ENCODE assay signal across 11 mouse cellular contexts in the genomic region with DNA sequence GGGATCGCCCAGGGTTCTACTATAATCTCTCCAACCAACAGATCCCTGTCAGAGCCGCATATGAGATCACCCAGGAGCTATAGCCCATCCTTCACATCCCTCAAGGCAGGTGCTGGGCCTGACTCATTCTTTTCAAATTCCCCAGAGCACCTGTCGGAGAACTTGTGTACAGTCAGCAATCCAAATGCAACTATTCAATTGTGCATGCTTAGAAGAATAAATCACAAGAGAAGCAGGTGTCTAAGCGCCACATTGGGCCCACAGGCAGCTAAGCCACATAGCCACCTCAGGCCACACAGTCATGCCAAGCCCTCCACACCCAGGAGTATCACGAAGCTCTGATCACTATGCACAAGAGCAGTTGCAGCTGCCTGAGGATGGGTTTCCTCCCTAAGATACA. TPM values are rescaled to one million over a fixed set of nuclear protein-coding genes. Genes with fewer than 3 reads are reported as not detected.
DNase-seq lines count a peak whose midpoint lies in the region; TF ChIP-seq lines count a peak whose summit lies in the region.
"Had no signal": no experiment of that assay in that cellular context is flagged by ENCODE, and none has a peak within 500 bp of the region (broad histone marks: within the 10 kb centered on the region; RNA-seq: fewer than 3 reads in every experiment).

No protein-coding gene starts in this region.

- H3K36me3 ChIP-seq in heart, embryonic 10.5 days: peaks cover 12% of the 10 kb centered on the region; the same call in 1 of the 2 replicates
- H3K36me3 ChIP-seq in macrophage (ENCODE audit: inconsistent target): peaks cover 10% of the 10 kb centered on the region; the same call in 1 of the 2 replicates

- no peak for TF ChIP-seq POLR2A in bone marrow, adult 2 months (IDR thresholded peaks at IDR 0.05; ENCODE audit: borderline replicate concordance, control insufficient read depth, low read depth, low read length)

- no peak overlapping the region for H3K4me3 ChIP-seq in heart, embryonic 10.5 days
- no peak overlapping the region for H3K4me3 ChIP-seq in layer of hippocampus, adult 2 months
- no peak overlapping the region for H3K4me3 ChIP-seq in bone marrow, adult 2 months (replicated peaks; ENCODE audit: control insufficient read depth, low read depth, low read length)
- no peak overlapping the region for H3K4me3 ChIP-seq in macrophage (ENCODE audit: inconsistent target)
- H3K4me3 ChIP-seq: erythroblast, embryonic 14.5 days had no signal

- peak overlapping the region; percentile 81 for H3K27ac ChIP-seq in heart, embryonic 10.5 days
- H3K27ac ChIP-seq in layer of hippocampus, adult 2 months: peak overlapping the region; percentile 28; the same call in 1 of the 2 replicates
- H3K27ac ChIP-seq in bone marrow, adult 2 months (ENCODE audit: control insufficient read depth, insufficient read depth, low read depth, low read length, poor library complexity): peak overlapping the region; percentile 67
- H3K27ac ChIP-seq in macrophage: peak overlapping the region; percentile 68

- WGBS in heart, embryonic 10.5 days: 84% methylated on average over 5 of the region's 5 CpGs
- 75% methylated on average over 5 of the region's 5 CpGs for WGBS in bone marrow, adult 2 months
- WGBS in macrophage (ENCODE audit: missing documents): 96% methylated on average over 5 of the region's 5 CpGs

- DNase-seq in heart, embryonic 10.5 days (ENCODE audit: low spot score): no peak
- DNase-seq in heart, adult 8-10 months (ENCODE audit: low spot score): no peak
- no peak for DNase-seq in layer of hippocampus, adult 2 months (ENCODE audit: low spot score in 2 of 2)
- DNase-seq in layer of hippocampus, adult 9-10 months (ENCODE audit: low spot score): no peak
- no peak for DNase-seq in adrenal gland, postnatal 36 days
- no peak for DNase-seq in adrenal gland, adult 18-20 months (ENCODE audit: low spot score in 2 of 2)

- H3K27me3 ChIP-seq in heart, embryonic 10.5 days (ENCODE audit: insufficient read depth, poor library complexity, severe bottlenecking): no peaks in the 10 kb centered on the region

- H3K4me1 ChIP-seq in heart, embryonic 10.5 days: peaks cover 53% of the 10 kb centered on the region
- H3K4me1 ChIP-seq in bone marrow, adult 2 months (ENCODE audit: control insufficient read depth, insufficient read depth, low read length): peaks cover 6% of the 10 kb centered on the region; the same call in 1 of the 2 replicates

- TF ChIP-seq CTCF in layer of hippocampus, adult 2 months (conservative IDR thresholded peaks at IDR 0.05): no peak
- TF ChIP-seq CTCF in bone marrow, adult 2 months (IDR thresholded peaks at IDR 0.05; ENCODE audit: control insufficient read depth, insufficient read depth, low read length): no peak

- H3K79me2 ChIP-seq in macrophage (ENCODE audit: inconsistent target): peaks cover 100% of the 10 kb centered on the region

- no peaks in the 10 kb centered on the region for H3K9me3 ChIP-seq in heart, embryonic 10.5 days

RNA-seq across cellular contexts. Expression of gene Timp2, which starts 6.0 kb away (rescaled TPM):
- polyA plus RNA-seq in heart, embryonic 10.5 days (2016; fragmentation: Nextera tagmentation; extraction: Ambion mirVana): 37.4 and 39.2 TPM in 2 replicates
- total RNA-seq in heart, adult 8-10 months (2022): 10 to 100 TPM; 73.9 to 99.6 (median 87.5) TPM
- 100 to 1,000 TPM; 168 to 196 TPM for total RNA-seq in layer of hippocampus, adult 2 months (2021)
- 6.5 and 37.6 TPM in 2 replicates for polyA plus RNA-seq in bone marrow, adult 2 months (2011; ENCODE audit: insufficient read depth, insufficient read length, low replicate concordance, missing spikeins)
- total RNA-seq in macrophage (2018; cell fraction: chromatin; rRNA removed): 100 to 1,000 TPM in 1 of 26 experiments, 10 to 100 TPM in 19, 1 to 10 TPM in 6; 7.1 to 110 (median 19.3) TPM
- total RNA-seq in macrophage (2018; cell fraction: cytosol; rRNA removed): 100 to 1,000 TPM; 167 to 475 (median 292) TPM
- total RNA-seq in macrophage (2018; cell fraction: nucleus; rRNA removed): 100 to 1,000 TPM in 21 of 26 experiments, 10 to 100 TPM in 5; 47.6 to 312 (median 149) TPM
- 330 to 662 TPM (median 385 TPM) in 3 replicates for polyA plus RNA-seq in macrophage (2018)
- total RNA-seq in adrenal gland, postnatal 36 days (2021): 100 to 1,000 TPM in 1 of 2 experiments, 10 to 100 TPM in 1; 84.0 to 156 TPM
- 100 to 1,000 TPM in 1 of 2 experiments, 10 to 100 TPM in 1; 95.5 to 246 TPM for total RNA-seq in adrenal gland, adult 18-20 months (2021)
- total RNA-seq: MEL had no signal

RNA-seq across cellular contexts. Expression of gene Cep295nl, which starts 7.2 kb away (rescaled TPM):
- polyA plus RNA-seq in heart, embryonic 10.5 days (2016; fragmentation: Nextera tagmentation; extraction: Ambion mirVana): 0.20 and 0.38 TPM in 2 replicates
- total RNA-seq in heart, adult 8-10 months (2022): 1 to 10 TPM in 1 of 4 experiments, under 1 TPM in 3; 0.82 to 1.0 (median 0.88) TPM
- 1 to 10 TPM; 1.1 to 1.6 TPM for total RNA-seq in layer of hippocampus, adult 2 months (2021)
- polyA plus RNA-seq in bone marrow, adult 2 months (2011; ENCODE audit: insufficient read depth, insufficient read length, low replicate concordance, missing spikeins): 1.4 and 1.5 TPM in 2 replicates
- total RNA-seq in macrophage (2018; cell fraction: chromatin; rRNA removed): 100 to 1,000 TPM in 4 of 26 experiments, 10 to 100 TPM in 20, 1 to 10 TPM in 2; 3.8 to 122 (median 24.0) TPM
- 1 to 10 TPM in 12 of 26 experiments, under 1 TPM in 14; 0.46 to 4.1 (median 0.82) TPM for total RNA-seq in macrophage (2018; cell fraction: cytosol; rRNA removed)
- total RNA-seq in macrophage (2018; cell fraction: nucleus; rRNA removed): 10 to 100 TPM in 16 of 26 experiments, 1 to 10 TPM in 9, under 1 TPM in 1; 0.83 to 49.9 (median 10.9) TPM
- polyA plus RNA-seq in macrophage (2018): 0.68 to 2.2 TPM (median 0.90 TPM) in 3 replicates
- 1 to 10 TPM in 1 of 2 experiments, under 1 TPM in 1; 0.46 to 1.1 TPM for total RNA-seq in adrenal gland, postnatal 36 days (2021)
- total RNA-seq in adrenal gland, adult 18-20 months (2021): under 1 TPM; 0.20 to 0.96 TPM
- total RNA-seq: common myeloid progenitor, adult 5-6 weeks; MEL had no signal
- polyA plus RNA-seq: erythroblast, embryonic 14.5 days had no signal

RNA-seq across cellular contexts. Expression of gene Lgals3bp, which starts 52.4 kb away (rescaled TPM):
- polyA plus RNA-seq in heart, embryonic 10.5 days (2016; fragmentation: Nextera tagmentation; extraction: Ambion mirVana): 5.1 and 6.2 TPM in 2 replicates
- total RNA-seq in heart, adult 8-10 months (2022): 10 to 100 TPM; 19.7 to 25.8 (median 23.3) TPM
- 10 to 100 TPM; 17.8 to 18.3 TPM for total RNA-seq in layer of hippocampus, adult 2 months (2021)
- 43.9 and 52.7 TPM in 2 replicates for polyA plus RNA-seq in bone marrow, adult 2 months (2011; ENCODE audit: insufficient read depth, insufficient read length, low replicate concordance, missing spikeins)
- 100 to 1,000 TPM; 127 to 562 (median 307) TPM for total RNA-seq in macrophage (2018; cell fraction: chromatin; rRNA removed)
- 1,000 to 10,000 TPM in 23 of 26 experiments, 100 to 1,000 TPM in 3; 854 to 2,702 (median 1,648) TPM for total RNA-seq in macrophage (2018; cell fraction: cytosol; rRNA removed)
- 1,000 to 10,000 TPM in 15 of 26 experiments, 100 to 1,000 TPM in 11; 559 to 2,830 (median 1,334) TPM for total RNA-seq in macrophage (2018; cell fraction: nucleus; rRNA removed)
- polyA plus RNA-seq in macrophage (2018): 1,136 to 1,462 TPM (median 1,417 TPM) in 3 replicates
- 100 to 1,000 TPM; 122 to 138 TPM for total RNA-seq in adrenal gland, postnatal 36 days (2021)
- 100 to 1,000 TPM in 1 of 2 experiments, 10 to 100 TPM in 1; 92.6 to 128 TPM for total RNA-seq in adrenal gland, adult 18-20 months (2021)

RNA-seq across cellular contexts. Expression of gene Usp36, which starts 59.5 kb away (rescaled TPM):
- 19.5 and 22.4 TPM in 2 replicates for polyA plus RNA-seq in heart, embryonic 10.5 days (2016; fragmentation: Nextera tagmentation; extraction: Ambion mirVana)
- total RNA-seq in heart, adult 8-10 months (2022): 10 to 100 TPM; 13.2 to 14.5 (median 13.9) TPM
- total RNA-seq in layer of hippocampus, adult 2 months (2021): 10 to 100 TPM; 26.5 to 28.5 TPM
- polyA plus RNA-seq in bone marrow, adult 2 months (2011; ENCODE audit: insufficient read depth, insufficient read length, low replicate concordance, missing spikeins): 10.2 and 18.5 TPM in 2 replicates
- 10 to 100 TPM in 25 of 26 experiments, 1 to 10 TPM in 1; 9.5 to 62.3 (median 34.7) TPM for total RNA-seq in macrophage (2018; cell fraction: chromatin; rRNA removed)
- total RNA-seq in macrophage (2018; cell fraction: cytosol; rRNA removed): 1 to 10 TPM; 2.0 to 7.8 (median 5.2) TPM
- 10 to 100 TPM in 18 of 26 experiments, 1 to 10 TPM in 8; 5.9 to 37.0 (median 17.3) TPM for total RNA-seq in macrophage (2018; cell fraction: nucleus; rRNA removed)
- 4.3 to 7.9 TPM (median 5.4 TPM) in 3 replicates for polyA plus RNA-seq in macrophage (2018)
- 10 to 100 TPM; 20.8 to 31.3 TPM for total RNA-seq in adrenal gland, postnatal 36 days (2021)
- total RNA-seq in adrenal gland, adult 18-20 months (2021): 10 to 100 TPM; 24.5 to 25.5 TPM

Comparison
In these comparisons a context has a peak if more than half of its experiments do, and no peak if none do; other contexts are left out.
1. H3K27ac ChIP-seq: peak in every context shown above with its lines; median percentile 81 in heart, embryonic 10.5 days; 68 in macrophage; 67 in bone marrow, adult 2 months; 28 in layer of hippocampus, adult 2 months.